Mouse (Mus musculus) kidney, embryonic 14.5 days (tissue): ENCODE results near the gene Asgr2. TPM values are rescaled to one million over a fixed set of nuclear protein-coding genes. Genes with fewer than 3 reads are reported as not detected.
"Not testable (repeated sequence)": the region's sequence is repeated elsewhere in the genome, so short reads cannot be mapped to it uniquely, and the experiment has no call there.

Source experiments
- ATAC-seq: fragments of 200-750 bp; cut with Nextera tagmentation; 2 replicates; pipeline ENCODE4 v1.8.0; 2017; ENCODE audit warnings: moderate number of reproducible peaks, mild to moderate bottlenecking, moderate TSS enrichment, moderate library complexity; ENCODE audit not compliant: low FRiP score, low TSS enrichment
- H3K27ac ChIP-seq: fragments of 300-500 bp; sonication (generic); 2 replicates; pipeline ENCODE4 v1.5.1; 2014; ENCODE audit warnings: low read depth, mild to moderate bottlenecking, low read length, moderate library complexity, mixed read lengths
- H3K27me3 ChIP-seq: fragments of 300-500 bp; sonication (generic); 2 replicates; pipeline ENCODE4 v1.6.1; 2014; ENCODE audit warnings: mild to moderate bottlenecking, low read length; ENCODE audit not compliant: control insufficient read depth, insufficient read depth
- H3K36me3 ChIP-seq: fragments of 300-500 bp; sonication (generic); 2 replicates; pipeline ENCODE4 v1.6.1; 2014; ENCODE audit warnings: low read length, mixed read lengths; ENCODE audit not compliant: control insufficient read depth, insufficient read depth
- H3K4me1 ChIP-seq: fragments of 300-500 bp; sonication (generic); 2 replicates; pipeline ENCODE4 v1.6.1; 2014; ENCODE audit warnings: low read length, mixed read lengths; ENCODE audit not compliant: control insufficient read depth, insufficient read depth
- H3K4me2 ChIP-seq: fragments of 300-500 bp; sonication (generic); replicated peaks from 2 replicates; pipeline ENCODE4 v1.6.1; 2014; ENCODE audit warnings: low read depth, mild to moderate bottlenecking, low read length
- H3K4me3 ChIP-seq: fragments of 300-500 bp; sonication (generic); 2 replicates; pipeline ENCODE4 v1.5.1; 2014; ENCODE audit warnings: mild to moderate bottlenecking, low read length
- H3K9ac ChIP-seq: fragments of 300-500 bp; sonication (generic); 2 replicates; pipeline ENCODE4 v1.6.1; 2014; ENCODE audit warnings: low read depth, mild to moderate bottlenecking, low read length, moderate library complexity
- H3K9me3 ChIP-seq: fragments of 300-500 bp; sonication (generic); 2 replicates; pipeline ENCODE4 v1.6.1; 2016; ENCODE audit warnings: low read length; ENCODE audit not compliant: control insufficient read depth
- WGBS: fragments of 180-500 bp; shearing (Covaris S2); extraction: QIAGEN DNeasy Blood & Tissue Kit; methylation state at CpG from one replicate; pipeline ENCODE4 v1.1.7; 2014; 5-methylcytosine and 5-hydroxymethylcytosine counted together
- polyA plus RNA-seq: library from polyadenylated mRNA; unstranded; fragments of >200 nt; fragmentation: Nextera tagmentation; extraction: Ambion mirVana; gene quantifications from 2 replicates; pipeline ENCODE4 v1.2.1, GENCODE M21; 2014

Asgr2 gene
- polyA plus RNA-seq, 1 experiment from 2014 or later, result not detected

DNA sequence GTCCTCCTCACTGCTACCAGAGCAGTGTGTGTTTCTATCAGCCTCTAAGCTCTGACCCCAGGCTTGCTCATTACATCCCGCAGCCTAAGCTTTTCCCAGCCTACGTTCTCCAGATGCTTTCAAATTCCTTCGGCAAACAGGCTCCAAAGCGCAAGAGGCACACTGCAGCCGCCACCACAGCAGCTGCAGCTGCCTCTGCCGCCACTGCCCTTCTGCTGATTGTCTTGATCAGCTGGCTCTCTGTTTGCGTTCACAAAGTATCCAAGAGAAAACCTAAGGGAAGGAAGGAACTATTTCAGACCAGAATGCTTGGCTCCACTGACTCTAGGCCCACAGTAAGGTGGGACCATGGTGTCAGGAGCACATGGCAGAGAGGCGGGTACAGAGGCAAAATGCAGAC is 14.6 kb downstream of the Asgr2 start:
- WGBS, result 77% methylated on average over 8 of the region's 8 CpGs
- Histone ChIP-seq H3K27me3 (no peaks in the 10 kb centered on the region), H3K36me3 (no peaks in the 10 kb centered on the region), H3K9me3 (no peaks in the 10 kb centered on the region), H3K9ac (no peak overlapping the region), H3K27ac (no peak overlapping the region), H3K4me2 (no peak overlapping the region), H3K4me1 (no peaks in the 10 kb centered on the region), H3K4me3 (no peak overlapping the region)
- ATAC-seq, result no peak

DNA sequence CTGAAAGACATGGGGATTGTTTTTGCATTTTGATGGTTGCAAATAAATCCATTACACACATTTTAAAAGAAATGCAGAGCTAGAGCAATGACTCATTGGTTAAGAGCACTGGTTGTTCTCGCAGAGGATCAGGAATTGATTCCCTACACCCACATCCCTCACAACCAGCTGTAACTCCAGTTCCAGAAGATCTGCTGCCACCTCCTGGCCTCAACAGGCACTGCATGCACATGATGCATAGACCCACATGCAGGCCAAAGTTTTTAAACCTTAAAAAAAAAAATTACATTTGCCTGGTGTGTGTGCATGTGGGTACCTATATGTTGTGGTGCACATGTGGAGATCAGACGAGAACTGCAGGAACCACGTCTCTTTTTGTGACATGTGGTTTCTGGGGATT is 17.7 kb downstream of the Asgr2 start:
- Histone ChIP-seq H3K27ac (no peak overlapping the region), H3K9me3 (no peaks in the 10 kb centered on the region), H3K4me1 (no peaks in the 10 kb centered on the region), H3K27me3 (no peaks in the 10 kb centered on the region), H3K36me3 (no peaks in the 10 kb centered on the region), H3K4me3 (no peak overlapping the region), H3K4me2 (no peak overlapping the region), H3K9ac (no peak overlapping the region)
- WGBS, result 74% methylated on average over 3 of the region's 3 CpGs
- ATAC-seq, result no peak

DNA sequence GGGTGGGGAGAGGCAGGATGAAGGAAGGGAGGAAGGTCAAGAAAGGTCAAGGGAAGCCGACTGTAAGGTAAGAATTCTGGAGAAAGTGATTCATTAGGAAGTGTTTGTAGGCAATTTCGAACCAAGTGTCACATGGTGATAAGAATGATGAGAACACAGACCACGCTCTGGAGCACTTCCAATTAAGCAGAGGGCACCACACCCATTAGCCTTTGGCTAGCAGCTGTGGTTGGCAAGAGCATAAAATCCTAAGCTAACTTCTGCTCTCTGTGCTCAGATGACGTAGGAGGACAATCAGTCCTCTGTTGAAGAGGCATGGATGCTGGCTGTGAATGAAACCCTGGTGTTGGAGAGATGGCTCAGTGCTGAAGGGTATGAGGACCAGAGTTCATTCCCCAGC is 22.1 kb downstream of the Asgr2 start:
- Histone ChIP-seq H3K4me2 (no peak overlapping the region), H3K36me3 (no peaks in the 10 kb centered on the region), H3K9me3 (peaks cover 2% of the 10 kb centered on the region), H3K4me3 (no peak overlapping the region), H3K27ac (no peak overlapping the region), H3K9ac (no peak overlapping the region), H3K27me3 (no peaks in the 10 kb centered on the region), H3K4me1 (no peaks in the 10 kb centered on the region)
- 19% methylated on average over 4 of the region's 4 CpGs for WGBS
- no peak for ATAC-seq

DNA sequence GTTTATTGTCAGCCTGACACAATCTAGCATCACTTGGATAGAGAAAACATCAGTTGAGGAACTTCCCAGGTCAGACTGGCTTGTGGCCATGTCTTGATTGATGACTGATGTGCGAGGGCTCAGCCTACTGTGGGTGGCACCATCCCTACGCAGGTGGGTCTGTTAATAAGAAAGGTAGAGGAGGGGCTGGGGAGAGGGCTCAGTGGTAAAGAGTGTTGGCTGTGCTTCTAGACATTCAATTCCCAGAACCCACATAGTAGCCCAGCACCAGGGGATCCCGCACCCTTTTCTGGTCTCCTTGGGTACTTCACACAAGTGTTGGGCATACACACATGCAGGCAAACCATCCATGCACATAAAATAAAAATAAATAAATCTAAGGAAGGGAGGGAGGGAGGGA is 23.5 kb downstream of the Asgr2 start:
- Histone ChIP-seq H3K4me2 (no peak overlapping the region), H3K9me3 (peaks cover 7% of the 10 kb centered on the region), H3K27ac (no peak overlapping the region), H3K36me3 (no peaks in the 10 kb centered on the region), H3K9ac (no peak overlapping the region), H3K4me1 (no peaks in the 10 kb centered on the region), H3K27me3 (no peaks in the 10 kb centered on the region), H3K4me3 (no peak overlapping the region)
- ATAC-seq, result no peak
- 86% methylated on average over 3 of the region's 3 CpGs for WGBS

DNA sequence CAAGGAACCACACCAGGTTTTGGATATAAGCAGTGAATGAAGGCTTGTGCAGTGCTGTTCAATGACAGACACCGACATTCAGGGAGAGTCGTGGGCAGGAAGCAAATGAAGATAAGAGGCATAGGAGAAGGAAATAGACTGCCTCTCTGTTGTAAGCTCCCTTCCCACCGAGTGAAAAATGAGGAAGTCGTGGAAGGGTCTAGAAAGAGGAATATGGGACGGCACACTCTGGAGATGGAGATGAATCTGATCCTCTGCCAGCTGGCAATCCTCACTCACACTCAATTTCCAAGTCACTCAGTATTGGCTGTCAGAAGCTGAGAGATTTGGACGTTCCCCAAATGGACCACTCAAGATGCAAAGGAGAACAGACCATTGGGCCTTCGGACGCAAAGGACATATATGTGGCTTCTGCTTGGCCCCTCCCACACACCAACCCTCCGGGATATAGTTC is 37.5 kb downstream of the Asgr2 start, which contains the start of gene Mgl2:
Mgl2 (plus strand) TSS at position 404 of the 454 bp plus-strand sequence.
- no peak within 1 kb of the TSS for H3K27ac ChIP-seq

DNA sequence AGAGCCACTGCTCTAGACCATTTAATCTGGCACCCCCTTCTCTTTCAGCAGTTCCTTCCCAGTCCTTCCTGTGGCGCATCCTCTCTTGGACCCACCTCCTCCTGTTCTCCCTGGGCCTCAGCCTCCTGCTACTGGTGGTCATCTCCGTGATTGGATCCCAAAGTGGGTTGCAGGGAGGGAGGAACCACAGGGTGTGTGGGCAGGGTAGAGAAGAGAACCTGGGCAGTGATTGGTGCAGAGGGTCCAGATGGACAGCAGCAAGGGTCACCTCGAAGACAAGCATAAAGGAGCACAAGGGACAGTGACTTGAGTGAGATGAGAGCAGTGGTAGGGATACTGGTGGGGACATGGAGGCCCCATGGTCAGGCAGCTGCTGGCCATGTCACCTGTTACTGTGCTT is 42.6 kb downstream of the Asgr2 start:
- not testable (repeated sequence) for H3K4me2 ChIP-seq, ATAC-seq, H3K4me3 ChIP-seq, H3K36me3 ChIP-seq, H3K27me3 ChIP-seq, H3K9me3 ChIP-seq, H3K4me1 ChIP-seq, H3K9ac ChIP-seq, H3K27ac ChIP-seq
- 62% methylated on average over 3 of the region's 3 CpGs for WGBS

More for the DNA sequence above, 37.5 kb downstream of the Asgr2 start, which contains the start of gene Mgl2:
- H3K9me3 ChIP-seq, result no peaks in the 10 kb centered on the region
- H3K9ac ChIP-seq, result no peak within 1 kb of the TSS
- H3K4me3 ChIP-seq, result no peak within 1 kb of the TSS
- no peaks in the 10 kb centered on the region for H3K36me3 ChIP-seq
- H3K27me3 ChIP-seq, result no peaks in the 10 kb centered on the region
- 0 out of 2 replicates have a peak, but pooled peaks cover 5% of the 10 kb centered on the region for H3K4me1 ChIP-seq
- 82% methylated on average over 9 of the region's 9 CpGs for WGBS
- no peak for ATAC-seq
- H3K4me2 ChIP-seq, result no peak within 1 kb of the TSS

DNA sequence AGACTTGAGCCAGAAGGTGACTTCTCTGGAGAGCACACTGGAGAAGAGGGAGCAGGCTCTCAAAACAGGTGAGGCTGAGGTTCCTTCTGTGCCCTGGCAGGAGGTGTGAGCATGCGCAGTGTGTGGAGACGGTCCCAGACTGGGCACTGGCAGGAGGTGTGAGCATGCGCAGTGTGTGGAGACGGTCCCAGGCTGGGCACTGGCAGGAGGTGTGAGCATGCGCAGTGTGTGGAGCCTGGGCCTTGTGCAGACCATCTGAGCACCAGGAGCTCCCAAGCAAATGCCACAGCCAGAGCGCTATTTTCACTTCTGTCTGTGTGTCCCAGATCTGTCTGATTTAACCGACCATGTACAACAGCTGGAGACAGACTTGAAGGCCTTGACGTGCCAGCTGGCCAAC is 43.5 kb downstream of the Asgr2 start:
- not testable (repeated sequence) for H3K9ac ChIP-seq, ATAC-seq, H3K4me2 ChIP-seq, H3K27ac ChIP-seq, H3K4me1 ChIP-seq, H3K9me3 ChIP-seq, H3K27me3 ChIP-seq, H3K4me3 ChIP-seq, H3K36me3 ChIP-seq
- 84% methylated on average over 8 of the region's 8 CpGs for WGBS

DNA sequence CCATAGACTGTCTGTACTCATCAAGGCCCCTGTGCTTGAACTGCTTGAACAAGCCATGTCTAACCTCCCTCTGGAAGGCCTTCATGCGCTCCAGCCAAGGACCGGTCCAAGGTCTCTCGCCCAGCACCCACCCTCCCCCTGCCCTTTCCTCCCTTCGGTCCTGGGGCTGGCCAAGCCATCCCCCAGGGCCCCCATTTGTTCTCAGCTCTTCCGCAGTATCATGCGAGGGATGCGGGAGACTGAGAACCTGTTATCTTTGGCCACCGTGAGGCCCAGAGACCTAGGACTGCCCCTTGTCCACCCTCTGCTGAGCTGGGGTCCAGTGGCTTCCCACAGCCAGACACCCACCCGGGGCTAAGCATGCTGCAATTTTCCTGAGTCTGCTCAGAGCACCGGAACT is 46.7 kb downstream of the Asgr2 start:
- WGBS, result 53% methylated on average over 10 of the region's 10 CpGs

DNA sequence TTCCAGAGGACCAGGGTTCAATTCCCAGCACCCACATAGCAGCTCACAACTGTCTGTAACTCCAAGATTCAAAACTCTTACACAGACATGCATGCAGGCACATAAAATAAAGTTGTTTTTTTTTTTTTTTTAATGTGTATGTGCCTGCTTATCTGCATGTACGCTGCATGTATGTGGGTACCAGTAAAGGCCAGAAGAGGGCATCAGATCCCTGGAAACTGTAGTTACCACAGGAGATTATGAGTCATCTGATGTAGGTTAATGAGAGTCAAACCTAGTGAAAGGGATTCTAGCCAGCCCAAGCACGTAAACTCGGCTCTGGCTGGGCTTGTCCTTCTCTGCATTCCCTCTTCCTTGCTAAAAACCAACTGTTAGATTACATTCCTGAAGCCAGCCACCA is 58.6 kb downstream of the Asgr2 start:
- Histone ChIP-seq H3K27me3 (no peaks in the 10 kb centered on the region), H3K27ac (no peak overlapping the region), H3K9ac (no peak overlapping the region), H3K4me3 (no peak overlapping the region), H3K4me2 (no peak overlapping the region), H3K9me3 (no peaks in the 10 kb centered on the region), H3K36me3 (no peaks in the 10 kb centered on the region), H3K4me1 (no peaks in the 10 kb centered on the region)
- WGBS, result 70% methylated on average over 3 of the region's 3 CpGs
- no peak for ATAC-seq

More for the DNA sequence above, 46.7 kb downstream of the Asgr2 start:
- H3K4me3 ChIP-seq, result no peak overlapping the region
- H3K9me3 ChIP-seq, result no peaks in the 10 kb centered on the region
- H3K4me1 ChIP-seq, result 0 out of 2 replicates have a peak, but pooled peaks cover 4% of the 10 kb centered on the region
- no peak overlapping the region for H3K4me2 ChIP-seq
- H3K27me3 ChIP-seq, result no peaks in the 10 kb centered on the region
- no peak overlapping the region; the same call in 1 of the 2 replicates for H3K9ac ChIP-seq
- H3K36me3 ChIP-seq, result no peaks in the 10 kb centered on the region
- no peak for ATAC-seq
- H3K27ac ChIP-seq, result no peak overlapping the region
